Mouse (Mus musculus): ENCODE measurements around the gene Gm21650.
"Not testable (repeated sequence)": the region's sequence is repeated elsewhere in the genome, so short reads cannot be mapped to it uniquely, and the experiment has no call there.

The Gm21650 gene

GRCm38 (mm10) chrY:77692508-77692907 lies at the start of gene Gm21650:
TSS of gene Gm21650 (plus strand) at chrY:77692808.
- not testable (repeated sequence) for DNase-seq
